Mouse (Mus musculus) megakaryocyte, embryonic 14.5 days (primary cell): ENCODE data around the gene Eral1.

Source experiments
- FLI1 ChIP-seq: IDR thresholded peaks from 2 replicates; pipeline ENCODE4 v1.6.1; 2012; ENCODE audit warnings: low read length, inconsistent platforms, mixed read lengths
- GATA1 ChIP-seq: IDR thresholded peaks from 3 replicates; pipeline ENCODE4 v1.6.1; 2012; ENCODE audit warnings: mixed read lengths, low read length, inconsistent platforms, borderline replicate concordance

DNA sequence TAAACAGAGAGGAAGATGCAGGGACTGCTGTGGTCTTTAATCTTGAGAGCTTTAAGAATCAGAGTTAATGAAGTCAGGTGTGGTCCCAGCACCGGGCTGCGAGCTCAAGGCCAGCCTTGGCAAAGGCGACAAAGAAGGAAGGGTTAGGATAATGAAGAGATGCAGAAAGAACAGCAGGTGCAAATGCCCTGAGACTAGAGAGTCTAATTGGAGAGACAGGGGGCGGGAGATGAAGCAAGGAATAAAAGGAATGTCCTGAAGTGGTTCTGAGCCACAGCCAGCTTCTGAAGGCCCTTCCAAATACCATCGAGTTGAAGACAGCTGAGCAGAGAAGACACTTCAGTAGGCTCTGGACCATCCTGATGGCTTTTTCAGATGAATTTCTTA is 47.4 kb downstream of the Eral1 start:
- no peak for TF ChIP-seq GATA1
- TF ChIP-seq FLI1: no peak
